Mouse (Mus musculus) frontal cortex, postnatal 10 days (tissue): ENCODE measurements around the gene Gm960.
A peak's percentile ranks its signal among the peaks of the same experiment; 100 is the strongest.

Experiments used
- DNase-seq, 2 experiments: peaks; one replicate each; pipeline ENCODE4 v3.0.0; 2022; ENCODE audit warnings: low spot score in 2 of 2, mixed read lengths in 1 of 2

Gm960 gene

GRCm38 (mm10) chr19:4624406-4625178 is 73.9 kb downstream of the Gm960 start:
- DNase-seq, result no peak

GRCm38 (mm10) chr19:4624006-4624405 is 74.5 kb downstream of the Gm960 start:
- DNase-seq, result peak in 1 of 2 experiments; percentile 12

GRCm38 (mm10) chr19:4623419-4623818 is 75.0 kb downstream of the Gm960 start:
- no peak for DNase-seq

GRCm38 (mm10) chr19:4622780-4623179 is 75.7 kb downstream of the Gm960 start:
- no peak for DNase-seq

DNA sequence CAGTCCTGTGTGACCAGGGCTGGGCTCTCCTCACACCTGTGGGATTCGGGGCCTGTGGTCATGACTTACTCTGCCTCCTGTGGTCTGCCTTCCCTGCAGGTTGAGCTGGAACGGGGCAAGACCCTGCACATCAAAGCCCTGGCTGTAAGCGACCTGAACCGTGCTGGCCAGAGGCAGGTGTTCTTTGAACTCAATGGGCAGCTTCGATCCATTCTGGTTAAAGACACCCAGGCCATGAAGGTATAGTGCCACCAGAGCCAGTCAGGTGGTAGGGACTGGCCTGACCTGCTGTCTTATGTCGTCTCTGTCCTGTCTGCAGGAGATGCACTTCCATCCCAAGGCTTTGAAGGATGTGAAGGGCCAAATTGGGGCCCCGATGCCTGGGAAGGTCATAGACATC is 77.7 kb downstream of the Gm960 start:
- peak in 1 of 2 experiments; percentile 7 for DNase-seq

DNA sequence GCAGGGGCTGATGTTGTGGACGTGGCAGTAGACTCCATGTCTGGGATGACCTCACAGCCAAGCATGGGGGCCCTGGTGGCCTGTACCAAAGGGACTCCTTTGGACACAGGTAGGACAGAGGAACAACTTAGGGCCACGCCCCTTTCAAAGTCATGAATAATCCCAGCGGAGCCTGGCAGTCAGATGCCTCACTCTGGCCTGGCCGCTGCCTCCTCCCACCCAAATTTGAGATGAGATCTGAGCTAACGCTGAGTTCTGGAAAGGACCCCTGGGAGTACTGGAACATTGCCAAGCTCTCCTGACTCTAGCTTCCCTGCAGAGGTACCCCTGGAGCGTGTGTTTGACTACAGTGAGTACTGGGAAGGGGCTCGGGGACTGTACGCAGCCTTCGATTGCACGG is 79.0 kb downstream of the Gm960 start:
- peak in 1 of 2 experiments; percentile 25 for DNase-seq

- peak; percentile 34 to 41 for DNase-seq
Measured at GRCm38 (mm10) chr19:4618183-4618582, 80.3 kb downstream of the Gm960 start.

DNA sequence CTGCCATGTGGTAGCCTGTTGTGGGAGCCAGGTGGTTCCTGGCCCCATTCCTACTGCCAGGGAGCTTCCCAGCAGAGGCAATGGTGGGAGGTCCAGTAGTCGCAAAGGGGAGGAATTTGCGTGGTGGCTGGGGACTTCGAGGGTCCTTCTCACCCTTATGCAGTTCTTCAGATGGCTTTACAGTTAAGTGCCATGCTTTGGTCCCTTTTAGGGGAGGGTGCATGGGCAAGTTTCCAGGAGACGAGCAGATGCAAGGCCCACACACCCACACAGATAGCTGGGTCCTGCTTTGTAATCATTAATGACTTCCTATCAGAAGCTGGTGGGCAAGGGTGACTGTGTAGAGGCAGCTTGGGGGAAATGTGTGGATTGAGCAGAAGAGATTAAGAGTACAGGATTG is 81.9 kb downstream of the Gm960 start:
- DNase-seq, result peak; percentile 30 to 33

DNA sequence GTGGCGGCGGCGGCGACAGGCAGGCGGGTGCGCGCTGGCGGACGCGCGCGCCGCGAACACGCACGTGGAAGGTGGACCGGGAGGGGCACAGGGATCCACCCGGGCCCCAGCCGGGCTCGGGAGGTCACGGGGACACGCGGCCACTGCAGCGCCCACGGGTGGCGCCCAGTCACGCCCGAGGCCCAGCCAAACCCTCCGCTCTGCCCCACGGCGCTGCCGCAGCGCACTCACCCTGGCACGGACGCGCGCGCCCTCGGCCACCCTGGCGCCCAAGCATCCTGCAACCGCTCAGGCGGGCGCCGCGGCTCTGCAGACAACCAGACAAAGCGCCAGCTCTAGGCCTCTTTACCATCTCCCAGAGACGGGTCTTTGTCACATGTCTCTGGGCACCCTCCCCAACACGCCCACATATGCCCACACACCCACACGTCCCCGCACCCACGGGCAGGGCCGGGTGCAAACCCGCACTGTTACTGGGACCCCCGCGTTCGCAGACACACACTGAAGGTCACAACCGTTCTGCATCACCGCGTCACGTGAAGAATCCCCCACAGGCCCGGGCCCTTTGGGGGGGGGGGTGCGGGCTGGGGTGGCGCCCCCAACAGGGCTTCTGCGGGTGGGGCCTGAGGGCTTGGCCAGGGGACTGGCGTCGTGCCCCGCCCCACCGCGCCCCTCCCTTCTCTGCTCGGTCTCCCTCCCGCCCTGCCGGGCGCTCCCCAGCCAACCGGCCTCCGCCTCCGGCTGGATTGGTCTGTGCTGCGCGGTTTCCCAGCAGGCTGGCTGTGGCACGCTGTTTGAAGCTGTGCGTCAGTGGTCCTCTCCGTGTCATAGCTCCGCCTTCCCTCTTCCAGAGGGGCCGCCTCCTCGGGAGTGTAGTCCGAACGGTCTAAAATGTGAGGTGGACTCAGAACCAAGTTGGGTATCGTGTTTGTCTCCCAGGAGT is 83.0 kb downstream of the Gm960 start, which contains the start of gene Lrfn4:
TSS of gene Lrfn4 (minus strand) at position 517 of the 943 bp plus-strand sequence.
- DNase-seq, result peak; percentile 89

DNA sequence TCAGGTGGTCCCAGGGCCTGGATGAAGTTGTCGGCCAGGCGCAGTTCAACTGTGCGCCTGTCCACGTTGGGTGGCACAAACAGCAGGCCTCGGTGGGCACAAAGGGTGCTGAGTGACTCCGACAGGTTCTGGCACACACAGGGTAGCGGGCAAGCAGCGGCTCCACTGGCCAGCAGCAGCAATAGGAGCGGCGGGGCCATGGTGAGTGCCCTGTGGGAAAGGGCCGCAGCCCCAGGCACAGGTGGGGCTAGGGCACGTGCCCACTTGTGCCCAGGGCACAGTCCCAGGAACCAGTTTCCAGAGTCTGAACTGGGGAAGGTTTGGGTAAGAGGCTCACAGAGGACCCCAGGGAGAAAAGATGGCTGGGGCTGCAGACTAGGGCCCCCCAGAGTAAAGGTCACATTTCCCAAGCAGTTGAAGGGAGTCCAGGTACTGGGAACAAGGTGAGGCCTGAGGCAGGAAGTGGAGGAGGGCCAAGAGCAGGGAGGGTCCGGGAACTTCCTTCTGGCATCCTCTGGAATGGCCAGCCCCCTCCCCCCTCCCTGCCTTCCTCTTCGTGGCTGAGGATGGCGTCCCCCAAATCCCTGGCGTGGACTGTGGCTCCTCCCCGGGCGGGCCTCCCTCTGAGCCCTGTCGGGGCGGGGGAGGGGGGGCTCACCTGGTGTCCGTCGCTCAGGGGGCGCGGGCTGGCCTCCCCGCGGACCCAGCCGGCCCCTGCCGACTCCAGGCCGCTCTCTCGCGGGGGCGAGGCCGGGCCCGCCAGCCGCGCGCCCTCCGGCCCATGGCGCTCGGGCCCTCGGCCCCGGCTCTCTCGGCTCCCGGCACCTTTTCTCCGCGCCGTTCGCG is 83.9 kb downstream of the Gm960 start:
- DNase-seq, result peak; percentile 20 to 32

DNA sequence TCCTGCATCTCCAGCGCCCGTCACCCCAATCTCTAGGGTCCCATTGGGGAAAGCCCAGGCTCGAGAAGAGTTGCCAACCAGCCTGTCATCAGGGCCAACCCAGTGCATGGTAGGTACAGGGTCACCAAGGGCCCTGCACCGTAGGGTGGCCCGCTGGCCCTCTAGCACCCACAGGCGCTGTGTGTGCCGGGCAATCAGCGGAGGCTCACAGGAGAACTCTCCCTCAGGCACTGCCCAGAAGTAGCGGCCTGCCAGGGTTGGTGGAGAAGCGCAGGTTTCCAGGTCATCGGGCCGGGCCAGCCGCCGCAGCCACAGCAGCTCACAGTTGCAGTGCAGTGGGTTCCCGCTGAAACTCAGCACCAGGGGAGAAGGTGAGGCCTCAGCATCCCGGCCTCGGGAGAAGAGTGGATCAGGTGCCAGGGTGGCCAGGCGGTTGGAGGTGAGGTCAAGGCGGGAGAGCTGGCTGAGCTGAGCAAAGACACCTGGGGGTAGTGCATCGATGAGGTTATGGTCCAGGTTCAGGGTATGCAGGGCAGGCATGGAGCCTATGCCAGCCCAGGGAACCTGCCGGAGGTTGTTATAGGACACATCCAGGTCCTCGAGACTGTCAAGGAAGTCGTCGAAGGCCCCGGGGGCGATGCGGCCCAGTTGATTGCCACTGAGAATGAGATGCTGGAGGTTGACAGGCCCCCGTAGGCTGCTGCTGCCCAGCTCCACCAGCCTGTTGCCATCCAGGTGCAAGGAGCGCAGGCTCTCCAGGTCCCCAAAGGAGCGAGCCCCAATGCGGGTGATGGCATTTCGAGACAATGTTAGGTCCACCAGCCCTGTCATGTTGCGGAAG is 84.8 kb downstream of the Gm960 start:
- peak; percentile 25 for DNase-seq

GRCm38 (mm10) chr19:4612181-4612961 is 86.1 kb downstream of the Gm960 start:
- DNase-seq, result peak; percentile 16 to 17

- no peak for DNase-seq
Measured at GRCm38 (mm10) chr19:4610109-4610508, 88.4 kb downstream of the Gm960 start.

- DNase-seq, result no peak
Measured at GRCm38 (mm10) chr19:4608511-4608910, 90.0 kb downstream of the Gm960 start.

DNA sequence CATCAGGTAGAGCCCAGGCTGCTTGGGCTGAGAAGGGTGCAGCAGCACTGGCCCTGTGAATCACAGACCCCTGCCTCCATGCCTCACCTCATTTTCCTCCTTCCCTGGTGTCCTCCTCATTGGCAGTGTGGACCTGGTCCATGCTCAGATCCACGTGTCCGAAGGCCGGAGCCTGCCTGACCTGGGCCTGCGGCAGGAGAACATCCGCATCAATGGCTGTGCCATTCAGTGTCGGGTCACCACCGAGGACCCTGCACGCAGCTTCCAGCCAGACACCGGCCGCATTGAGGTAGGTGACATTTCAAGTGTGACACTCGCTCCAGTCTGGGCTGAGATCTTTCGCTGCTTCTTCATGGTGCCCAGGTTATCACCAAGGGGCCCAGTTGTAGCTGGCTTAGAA is 91.1 kb downstream of the Gm960 start:
- no peak for DNase-seq

- no peak for DNase-seq
Measured at GRCm38 (mm10) chr19:4605654-4606053, 92.8 kb downstream of the Gm960 start.

GRCm38 (mm10) chr19:4603801-4604723 is 94.4 kb downstream of the Gm960 start:
- no peak for DNase-seq

DNA sequence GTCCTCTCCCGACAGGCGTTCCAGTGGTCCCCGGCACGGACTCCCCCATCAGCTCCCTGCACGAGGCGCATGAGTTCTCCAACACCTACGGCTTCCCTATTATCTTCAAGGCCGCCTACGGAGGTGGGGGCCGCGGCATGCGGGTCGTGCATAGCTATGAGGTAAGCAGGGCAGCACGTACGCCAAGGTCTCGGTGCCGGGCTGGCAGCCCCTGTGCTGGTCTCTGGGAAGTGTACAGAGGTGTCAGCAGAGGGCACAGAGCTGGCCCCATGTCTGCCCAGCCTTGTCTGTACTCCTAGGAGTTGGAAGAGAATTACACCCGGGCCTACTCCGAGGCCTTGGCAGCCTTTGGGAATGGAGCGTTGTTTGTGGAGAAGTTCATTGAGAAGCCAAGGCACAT is 96.0 kb downstream of the Gm960 start:
- no peak for DNase-seq

- DNase-seq, result no peak
Measured at GRCm38 (mm10) chr19:4596071-4596470, 102.4 kb downstream of the Gm960 start.
